Mouse (Mus musculus): Measurements from ENCODE around the gene Dao.

- TF ChIP-seq CTCF (conservative IDR thresholded peaks at IDR 0.05; ENCODE audit: insufficient read depth, insufficient read length, low read depth, low read length) (no peak), POLR2A (IDR thresholded peaks at IDR 0.05; ENCODE audit: low read depth, low read length) (no peak)
Measured at GRCm38 (mm10) chr5:114040508-114040907, 37.0 kb downstream of the Dao start.
